Mouse (Mus musculus): ENCODE data around the gene Gm49383. TPM values are rescaled to one million over a fixed set of nuclear protein-coding genes. Genes with fewer than 3 reads are reported as not detected.
"Not testable (repeated sequence)": the region's sequence is repeated elsewhere in the genome, so short reads cannot be mapped to it uniquely, and the experiment has no call there.

Gene Gm49383
- polyA plus RNA-seq, 1 experiment from 2014 or later, result 22.3 TPM

DNA sequence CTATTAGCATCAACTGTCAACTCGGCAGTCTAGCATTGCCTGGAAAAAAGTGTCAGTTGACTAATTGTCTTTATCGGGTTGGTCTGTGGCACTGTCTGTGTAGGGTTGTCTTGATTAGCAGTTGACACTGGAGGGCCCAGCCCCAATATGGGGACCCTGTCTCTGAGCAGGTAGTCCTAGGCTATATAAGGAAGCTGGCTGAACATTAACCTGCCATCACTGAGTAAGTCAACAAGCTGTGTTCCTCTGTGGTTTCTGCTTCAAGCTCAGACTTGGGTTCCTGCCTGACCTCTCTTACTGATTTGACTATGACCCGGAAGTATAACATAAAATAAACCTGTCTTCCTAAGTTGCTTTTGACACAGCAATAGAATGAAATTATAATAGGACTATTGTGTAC, 20.9 kb downstream of the Gm49383 start:
- Histone ChIP-seq H3K9me3 (replicated peaks; ENCODE audit: control insufficient read depth, low read length) (no peaks in the 10 kb centered on the region), H3K4me2 (ENCODE audit: low read depth, low read length) (no peak overlapping the region), H3K9ac (ENCODE audit: low read length) (no peak overlapping the region), H3K27me3 (ENCODE audit: control insufficient read depth, insufficient read depth, low read length) (no peaks in the 10 kb centered on the region), H3K27ac (ENCODE audit: low read length) (no peak overlapping the region), H3K4me3 (replicated peaks; ENCODE audit: low read length) (no peak overlapping the region), H3K4me1 (ENCODE audit: control insufficient read depth, insufficient read depth, low read length) (no peaks in the 10 kb centered on the region), H3K36me3 (ENCODE audit: control insufficient read depth, insufficient read depth, low read length) (peaks cover 3% of the 10 kb centered on the region)
- ATAC-seq (ENCODE audit: insufficient read depth, low FRiP score), result peak; percentile 40; the same call in 1 of the 2 replicates
- WGBS, result 69% methylated on average over 3 of the region's 3 CpGs

DNA sequence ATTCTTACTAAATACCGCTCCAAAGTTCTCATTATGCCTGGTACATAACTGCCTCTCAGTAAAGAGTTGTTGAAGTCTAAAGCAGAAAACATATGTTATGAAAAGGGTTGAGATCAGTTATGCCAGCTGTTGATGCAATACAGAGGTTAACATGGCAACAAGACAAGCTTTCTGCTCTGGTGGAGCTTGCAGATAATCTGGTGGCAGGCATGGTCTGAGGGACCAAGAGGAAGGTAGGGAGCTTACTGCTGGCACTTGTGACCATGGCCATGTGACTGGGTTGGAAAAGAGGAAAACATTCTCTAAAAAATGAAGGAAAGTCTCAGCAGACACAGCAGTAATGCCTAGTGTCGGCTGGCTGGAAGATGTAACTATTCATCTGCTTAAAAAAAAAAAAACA, 25.6 kb downstream of the Gm49383 start:
- no peaks in the 10 kb centered on the region for H3K9me3 ChIP-seq (replicated peaks; ENCODE audit: control insufficient read depth, low read length)
- H3K4me3 ChIP-seq (replicated peaks; ENCODE audit: low read length), result no peak overlapping the region
- 92% methylated on average over 2 of the region's 2 CpGs for WGBS
- H3K36me3 ChIP-seq (ENCODE audit: control insufficient read depth, insufficient read depth, low read length), result 0 out of 2 replicates have a peak, but pooled peaks cover 3% of the 10 kb centered on the region
- H3K27me3 ChIP-seq (ENCODE audit: control insufficient read depth, insufficient read depth, low read length), result no peaks in the 10 kb centered on the region
- no peak overlapping the region for H3K27ac ChIP-seq (ENCODE audit: low read length)
- no peak overlapping the region for H3K9ac ChIP-seq (ENCODE audit: low read length)
- H3K4me1 ChIP-seq (ENCODE audit: control insufficient read depth, insufficient read depth, low read length), result peaks cover 14% of the 10 kb centered on the region
- ATAC-seq (ENCODE audit: insufficient read depth, low FRiP score), result no peak
- H3K4me2 ChIP-seq (ENCODE audit: low read depth, low read length), result no peak overlapping the region

GRCm38 (mm10) chr12:69168461-69169106, 28.3 kb downstream of the Gm49383 start, which contains the start of gene Lrr1:
Lrr1 (plus strand) TSS chr12:69168814.
- no peaks in the 10 kb centered on the region for H3K9me3 ChIP-seq (replicated peaks; ENCODE audit: control insufficient read depth, low read length)
- H3K4me1 ChIP-seq (ENCODE audit: control insufficient read depth, insufficient read depth, low read length), result peaks cover 14% of the 10 kb centered on the region
- peak within 1 kb of the TSS; percentile 81 for H3K4me3 ChIP-seq (replicated peaks; ENCODE audit: low read length)
- under 1% methylated on average over 40 of the region's 40 CpGs for WGBS
- ATAC-seq (ENCODE audit: insufficient read depth, low FRiP score), result peak; percentile 87
- no peaks in the 10 kb centered on the region for H3K36me3 ChIP-seq (ENCODE audit: control insufficient read depth, insufficient read depth, low read length)
- peak within 1 kb of the TSS; percentile 47; the same call in 1 of the 2 replicates for H3K27ac ChIP-seq (ENCODE audit: low read length)
- peak within 1 kb of the TSS; percentile 76 for H3K9ac ChIP-seq (ENCODE audit: low read length)
- no peaks in the 10 kb centered on the region for H3K27me3 ChIP-seq (ENCODE audit: control insufficient read depth, insufficient read depth, low read length)
- peak within 1 kb of the TSS; percentile 93 for H3K4me2 ChIP-seq (ENCODE audit: low read depth, low read length)

DNA sequence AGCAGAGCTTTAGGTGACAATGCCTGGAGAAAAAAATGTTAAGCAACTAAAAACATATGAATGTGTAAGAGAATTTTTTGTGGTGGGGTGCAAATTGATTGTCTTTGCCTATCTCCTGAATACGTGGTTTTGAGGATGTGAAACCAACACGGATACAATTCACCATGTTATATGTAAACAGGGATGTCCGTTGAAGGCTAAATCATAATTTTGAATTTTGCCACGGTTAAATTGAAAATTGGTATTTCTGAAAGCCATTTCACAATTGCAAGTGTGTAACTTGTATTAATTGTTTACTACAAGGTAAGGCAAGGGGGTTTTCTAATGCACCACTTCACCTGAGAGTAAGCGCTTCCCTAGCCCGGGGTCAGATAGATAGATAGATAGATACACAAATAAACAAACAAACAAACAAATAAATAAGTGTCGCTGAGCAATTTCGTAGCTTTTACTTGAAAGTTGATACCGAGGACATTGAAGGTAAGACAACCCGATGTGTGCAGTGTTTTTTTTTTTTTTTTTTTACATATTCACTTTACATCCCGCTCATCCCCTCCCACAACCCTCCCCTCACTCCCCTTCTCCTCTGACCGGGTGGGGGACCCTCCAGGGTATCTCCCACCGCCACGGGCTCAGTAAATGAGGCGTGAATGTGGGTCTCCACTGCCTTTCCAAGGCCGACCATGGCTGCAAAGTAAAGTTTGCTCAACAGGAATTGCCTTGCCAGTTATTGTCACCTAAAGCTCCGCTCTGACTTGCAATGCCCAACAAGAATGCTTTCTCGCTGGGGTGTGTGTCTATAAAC, 29.0 kb downstream of the Gm49383 start:
- H3K9me3 ChIP-seq (replicated peaks; ENCODE audit: control insufficient read depth, low read length), result no peaks in the 10 kb centered on the region
- peak; percentile 3; the same call in 1 of the 2 replicates for ATAC-seq (ENCODE audit: insufficient read depth, low FRiP score)
- WGBS, result 7% methylated on average over 18 of the region's 18 CpGs

DNA sequence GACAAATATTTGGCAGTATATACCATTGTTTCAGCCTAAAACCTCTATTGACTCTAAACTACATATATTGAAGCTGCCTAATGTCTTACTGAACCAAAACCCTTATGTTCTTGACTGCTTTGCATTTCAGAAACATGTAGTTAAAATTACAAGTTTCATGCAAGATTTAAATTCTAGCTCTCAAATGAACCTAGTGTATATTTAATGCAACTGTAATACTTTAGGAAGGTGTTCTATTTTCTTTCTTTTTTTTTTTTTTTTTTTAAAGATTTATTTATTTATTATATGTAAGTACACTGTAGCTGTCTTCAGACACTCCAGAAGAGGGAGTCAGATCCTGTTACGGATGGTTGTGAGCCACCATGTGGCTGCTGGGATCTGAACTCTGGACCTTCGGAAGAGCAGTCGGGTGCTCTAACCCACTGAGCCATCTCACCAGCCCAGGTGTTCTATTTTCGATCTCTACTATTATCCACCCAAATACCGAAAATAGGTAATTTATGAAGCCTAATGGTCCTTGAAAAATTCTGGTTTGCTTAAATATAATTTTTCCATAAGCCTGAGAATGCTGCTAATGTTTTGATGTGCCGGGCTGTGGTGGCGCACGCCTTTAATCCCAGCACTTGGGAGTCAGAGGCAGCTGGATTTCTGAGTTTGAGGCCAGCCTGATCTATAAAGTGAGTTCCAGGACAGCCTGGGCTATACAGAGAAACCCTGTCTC, 29.9 kb downstream of the Gm49383 start:
- not testable (repeated sequence) for H3K9ac ChIP-seq (ENCODE audit: low read length); ATAC-seq (ENCODE audit: insufficient read depth, low FRiP score); H3K9me3 ChIP-seq (replicated peaks; ENCODE audit: control insufficient read depth, low read length); H3K27me3 ChIP-seq (ENCODE audit: control insufficient read depth, insufficient read depth, low read length); H3K27ac ChIP-seq (ENCODE audit: low read length); H3K4me3 ChIP-seq (replicated peaks; ENCODE audit: low read length); H3K36me3 ChIP-seq (ENCODE audit: control insufficient read depth, insufficient read depth, low read length); H3K4me2 ChIP-seq (ENCODE audit: low read depth, low read length)
- peaks cover 14% of the 10 kb centered on the region for H3K4me1 ChIP-seq (ENCODE audit: control insufficient read depth, insufficient read depth, low read length)
- 69% methylated on average over 8 of the region's 8 CpGs for WGBS

More for the DNA sequence above, 29.0 kb downstream of the Gm49383 start:
- Histone ChIP-seq H3K27ac (ENCODE audit: low read length) (peak overlapping the region; percentile 47; the same call in 1 of the 2 replicates), H3K4me1 (ENCODE audit: control insufficient read depth, insufficient read depth, low read length) (peaks cover 14% of the 10 kb centered on the region), H3K36me3 (ENCODE audit: control insufficient read depth, insufficient read depth, low read length) (no peaks in the 10 kb centered on the region), H3K27me3 (ENCODE audit: control insufficient read depth, insufficient read depth, low read length) (no peaks in the 10 kb centered on the region), H3K9ac (ENCODE audit: low read length) (peak overlapping the region; percentile 76), H3K4me2 (ENCODE audit: low read depth, low read length) (peak overlapping the region; percentile 93), H3K4me3 (replicated peaks; ENCODE audit: low read length) (peak overlapping the region; percentile 81)

DNA sequence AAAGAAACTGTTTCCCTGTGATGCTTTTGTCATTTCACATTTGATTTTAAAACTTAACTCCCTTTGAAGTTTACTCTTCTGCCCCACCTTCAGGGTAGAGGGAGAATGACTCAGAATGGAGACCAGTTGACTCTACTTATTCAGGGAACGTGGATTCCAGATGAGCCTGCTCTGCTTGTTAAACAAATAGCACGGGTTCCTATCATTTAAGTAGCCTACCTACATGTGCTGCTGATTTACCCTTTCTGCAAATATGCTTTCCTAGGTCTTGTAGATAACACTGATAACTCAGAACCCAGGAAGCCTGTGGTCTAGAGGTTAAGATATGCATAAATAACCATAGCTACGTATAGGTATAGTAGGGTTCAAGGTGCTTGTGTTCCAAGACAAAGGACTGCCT, 32.0 kb downstream of the Gm49383 start:
- ATAC-seq (ENCODE audit: insufficient read depth, low FRiP score), result peak; percentile 78; the same call in 1 of the 2 replicates
- no peaks in the 10 kb centered on the region for H3K27me3 ChIP-seq (ENCODE audit: control insufficient read depth, insufficient read depth, low read length)
- H3K4me1 ChIP-seq (ENCODE audit: control insufficient read depth, insufficient read depth, low read length), result peaks cover 10% of the 10 kb centered on the region
- 44% methylated on average over 3 of the region's 3 CpGs for WGBS
- no peak overlapping the region for H3K4me2 ChIP-seq (ENCODE audit: low read depth, low read length)
- H3K27ac ChIP-seq (ENCODE audit: low read length), result peak overlapping the region; percentile 43; the same call in 1 of the 2 replicates
- H3K9ac ChIP-seq (ENCODE audit: low read length), result no peak overlapping the region
- no peaks in the 10 kb centered on the region for H3K36me3 ChIP-seq (ENCODE audit: control insufficient read depth, insufficient read depth, low read length)
- no peak overlapping the region for H3K4me3 ChIP-seq (replicated peaks; ENCODE audit: low read length)
- no peaks in the 10 kb centered on the region for H3K9me3 ChIP-seq (replicated peaks; ENCODE audit: control insufficient read depth, low read length)

DNA sequence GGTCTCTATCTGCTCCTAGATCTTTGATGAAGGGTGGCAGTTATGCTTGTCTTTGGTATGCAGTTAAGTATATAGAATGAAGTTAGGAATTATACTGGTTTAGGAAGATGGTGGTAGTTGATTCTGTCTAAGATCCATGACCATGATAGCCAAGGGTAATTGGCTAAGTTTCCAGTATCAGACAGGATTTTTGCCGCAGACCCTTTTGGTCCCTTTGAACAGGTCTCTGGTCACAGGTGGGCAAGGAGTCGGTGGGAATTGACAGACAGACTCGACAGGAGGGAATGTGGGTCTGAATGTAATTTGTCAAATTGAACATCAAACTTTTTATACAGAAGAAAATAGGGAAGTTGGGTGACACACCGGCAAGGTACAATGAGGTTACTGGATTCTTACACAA, 33.3 kb downstream of the Gm49383 start:
- H3K4me3 ChIP-seq (replicated peaks; ENCODE audit: low read length); H3K9ac ChIP-seq (ENCODE audit: low read length); H3K36me3 ChIP-seq (ENCODE audit: control insufficient read depth, insufficient read depth, low read length); H3K27ac ChIP-seq (ENCODE audit: low read length); ATAC-seq (ENCODE audit: insufficient read depth, low FRiP score); H3K4me2 ChIP-seq (ENCODE audit: low read depth, low read length); H3K27me3 ChIP-seq (ENCODE audit: control insufficient read depth, insufficient read depth, low read length); H3K9me3 ChIP-seq (replicated peaks; ENCODE audit: control insufficient read depth, low read length); H3K4me1 ChIP-seq (ENCODE audit: control insufficient read depth, insufficient read depth, low read length): not testable (repeated sequence)
- WGBS, result 72% methylated on average over 4 of the region's 4 CpGs

DNA sequence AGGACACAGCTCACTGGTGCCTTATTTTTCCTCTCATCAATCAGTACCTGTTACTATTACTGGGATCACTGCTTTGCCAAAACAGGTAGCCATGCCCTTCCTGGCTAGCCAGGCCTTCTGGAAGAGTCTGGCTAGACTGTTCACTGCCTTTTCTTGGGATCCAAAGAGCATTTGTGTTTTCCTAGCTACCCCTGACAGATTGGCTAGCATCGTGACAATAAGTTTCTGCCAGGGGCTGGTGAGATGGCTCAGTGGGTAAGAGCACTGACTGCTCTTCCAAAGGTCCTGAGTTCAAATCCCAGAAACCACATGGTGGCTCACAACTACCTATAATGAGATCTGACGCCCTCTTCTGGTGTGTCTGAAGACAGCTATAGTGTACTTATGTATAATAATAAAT, 36.2 kb downstream of the Gm49383 start:
- not testable (repeated sequence) for H3K9ac ChIP-seq (ENCODE audit: low read length); H3K27me3 ChIP-seq (ENCODE audit: control insufficient read depth, insufficient read depth, low read length); H3K27ac ChIP-seq (ENCODE audit: low read length); H3K4me3 ChIP-seq (replicated peaks; ENCODE audit: low read length); H3K9me3 ChIP-seq (replicated peaks; ENCODE audit: control insufficient read depth, low read length); ATAC-seq (ENCODE audit: insufficient read depth, low FRiP score); H3K4me2 ChIP-seq (ENCODE audit: low read depth, low read length)
- Histone ChIP-seq H3K36me3 (ENCODE audit: control insufficient read depth, insufficient read depth, low read length) (peaks cover 12% of the 10 kb centered on the region), H3K4me1 (ENCODE audit: control insufficient read depth, insufficient read depth, low read length) (peaks cover 10% of the 10 kb centered on the region)
- 85% methylated on average over 2 of the region's 2 CpGs for WGBS

Measured in stomach, embryonic 16.5 days (tissue).